Mouse (Mus musculus): ENCODE data around the gene Zfp292. TPM values are rescaled to one million over a fixed set of nuclear protein-coding genes. Genes with fewer than 3 reads are reported as not detected.

Zfp292 gene
- polyA plus RNA-seq, 1 experiment: 1.8 TPM

DNA sequence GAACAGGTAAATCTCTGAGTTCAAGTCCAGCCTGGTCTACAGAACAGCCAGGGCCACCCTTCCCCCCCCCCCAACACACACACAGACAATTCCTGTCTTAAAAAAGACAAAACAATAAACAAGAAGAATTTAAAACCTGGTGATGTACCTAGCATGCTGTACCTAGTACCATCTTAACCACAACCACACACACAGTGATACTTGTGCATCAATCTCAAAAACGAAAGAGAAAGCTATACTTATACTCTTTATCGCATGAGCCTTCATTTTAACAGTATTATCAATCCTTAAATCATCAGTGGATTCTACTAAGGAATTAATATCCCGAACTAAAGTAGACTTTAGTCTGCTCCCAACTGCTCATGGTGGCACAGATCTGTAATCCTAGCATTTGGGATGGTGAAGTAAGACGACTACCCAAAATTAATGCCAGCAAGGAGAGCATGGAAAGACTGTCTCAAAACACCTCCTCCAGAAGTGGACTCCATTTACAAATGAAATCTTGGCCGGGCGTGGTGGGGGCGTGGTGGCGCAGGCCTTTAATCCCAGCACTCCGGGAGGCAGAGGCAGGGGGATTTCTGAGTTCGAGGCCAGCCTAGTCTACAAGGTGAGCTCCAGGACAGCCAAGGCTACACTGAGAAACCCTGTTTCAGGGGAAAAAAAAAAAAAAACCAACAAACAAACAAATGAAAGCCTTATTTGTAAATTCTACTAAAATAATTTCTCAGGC is 1.7 kb downstream of the Zfp292 start:
- Histone ChIP-seq H3ac (ENCODE audit: control insufficient read depth, insufficient read length) (no peak overlapping the region), H3K79me2 (ENCODE audit: control insufficient read depth, insufficient read depth) (peaks cover 71% of the 10 kb centered on the region), H3K36me3 (ENCODE audit: control insufficient read depth, insufficient read depth) (no peaks in the 10 kb centered on the region), H3K4me3 (peak overlapping the region; percentile 44), H3K27me3 (ENCODE audit: control insufficient read depth, insufficient read depth, insufficient read length) (no peaks in the 10 kb centered on the region), H3K4me2 (ENCODE audit: low read depth) (peak overlapping the region; percentile 91)
- TF ChIP-seq MYOG (IDR thresholded peaks at IDR 0.05; ENCODE audit: control insufficient read depth in 1 of 3, insufficient read depth in 1 of 3, insufficient read length in 2 of 3, low read depth in 2 of 3) (no peak), TCF3 (IDR thresholded peaks at IDR 0.05; ENCODE audit: insufficient read length, low read depth) (no peak), USF1 (IDR thresholded peaks at IDR 0.05; ENCODE audit: low read depth) (no peak), REST (IDR thresholded peaks at IDR 0.05; ENCODE audit: insufficient read depth, insufficient read length) (no peak)

DNA sequence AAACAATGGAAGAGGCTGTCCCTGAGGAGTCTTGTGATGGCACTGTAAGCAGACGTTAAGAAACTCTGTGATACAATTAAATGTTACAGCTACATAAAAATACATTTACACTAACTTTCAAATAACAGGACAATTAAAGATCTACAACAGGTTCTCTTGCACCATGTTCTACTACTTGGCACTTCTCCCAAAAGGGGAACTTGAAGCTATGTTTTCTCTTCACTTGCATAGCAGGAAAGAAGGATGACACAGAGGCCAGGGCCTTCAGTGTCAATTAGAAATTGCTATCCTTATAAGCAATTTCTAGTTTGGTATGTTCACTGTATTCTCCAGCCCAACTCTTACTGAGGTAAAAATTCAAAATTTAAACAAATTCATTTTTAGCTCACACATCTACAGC is 8.5 kb downstream of the Zfp292 start:
- Histone ChIP-seq H3K27me3 (ENCODE audit: control insufficient read depth, insufficient read depth, insufficient read length) (no peaks in the 10 kb centered on the region), H3K4me2 (ENCODE audit: low read depth) (no peak overlapping the region), H3K79me2 (ENCODE audit: control insufficient read depth, insufficient read depth) (peaks cover 99% of the 10 kb centered on the region), H3K4me3 (no peak overlapping the region), H3K36me3 (ENCODE audit: control insufficient read depth, insufficient read depth) (no peaks in the 10 kb centered on the region), H3ac (ENCODE audit: control insufficient read depth, insufficient read length) (no peak overlapping the region)
- no peak for TF ChIP-seq MAX (IDR thresholded peaks at IDR 0.05; ENCODE audit: low read depth)
- TF ChIP-seq POLR2AphosphoS2 (IDR thresholded peaks at IDR 0.05; ENCODE audit: insufficient read length, low read depth): no peak
- TF ChIP-seq E2F4 (IDR thresholded peaks at IDR 0.05; ENCODE audit: insufficient read depth): no peak
- no peak for TF ChIP-seq TCF3 (IDR thresholded peaks at IDR 0.05; ENCODE audit: insufficient read length, low read depth)
- TF ChIP-seq TCF12 (IDR thresholded peaks at IDR 0.05; ENCODE audit: insufficient read depth, poor library complexity, severe bottlenecking): no peak
- TF ChIP-seq REST (IDR thresholded peaks at IDR 0.05; ENCODE audit: insufficient read depth, insufficient read length): no peak
- no peak for TF ChIP-seq SRF (IDR thresholded peaks at IDR 0.05; ENCODE audit: control insufficient read depth, insufficient read length, low read depth)
- TF ChIP-seq CEBPB (IDR thresholded peaks at IDR 0.05; ENCODE audit: insufficient read depth, poor library complexity, severe bottlenecking): no peak
- no peak for TF ChIP-seq POLR2A (IDR thresholded peaks at IDR 0.05; ENCODE audit: insufficient read length, low read depth)
- no peak for TF ChIP-seq USF1 (IDR thresholded peaks at IDR 0.05; ENCODE audit: low read depth)
- TF ChIP-seq MYOD1 (IDR thresholded peaks at IDR 0.05; ENCODE audit: control insufficient read depth in 1 of 3, insufficient read length in 2 of 3, low read depth in 2 of 3): no peak
- no peak for TF ChIP-seq MYOG (IDR thresholded peaks at IDR 0.05; ENCODE audit: control insufficient read depth in 1 of 3, insufficient read depth in 1 of 3, insufficient read length in 2 of 3, low read depth in 2 of 3)

DNA sequence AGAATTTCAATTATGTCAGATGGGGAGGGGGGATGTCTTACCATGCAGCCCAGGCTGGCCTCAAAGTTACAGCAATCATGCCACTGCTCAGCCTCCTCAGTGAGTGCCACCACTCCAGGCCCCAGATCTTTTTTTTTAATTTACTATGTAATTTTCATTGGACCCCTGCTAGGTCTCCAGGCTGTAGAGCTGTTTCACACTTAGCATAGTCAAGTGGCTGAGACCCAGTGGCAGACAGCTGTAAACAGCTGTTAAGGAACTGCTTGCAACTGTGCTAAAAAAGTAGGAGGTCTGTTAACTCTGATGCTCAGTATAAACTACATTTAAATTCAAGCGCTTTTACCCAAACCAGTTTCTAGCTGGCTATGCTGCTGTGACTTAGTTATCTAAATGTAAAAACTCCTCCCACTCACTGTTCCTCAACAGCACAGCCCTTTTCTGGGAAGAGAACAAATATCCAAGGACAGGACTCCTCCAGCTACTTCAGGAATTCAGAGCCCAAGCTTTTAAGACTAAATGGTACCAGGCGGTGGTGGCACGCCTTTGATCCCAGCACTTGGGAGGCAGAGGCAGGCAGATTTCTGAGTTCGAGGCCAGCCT is 9.8 kb downstream of the Zfp292 start:
- no peak overlapping the region for H3K4me2 ChIP-seq (ENCODE audit: low read depth)
- no peaks in the 10 kb centered on the region for H3K27me3 ChIP-seq (ENCODE audit: control insufficient read depth, insufficient read depth, insufficient read length)
- H3K4me3 ChIP-seq: no peak overlapping the region
- TF ChIP-seq POLR2A (IDR thresholded peaks at IDR 0.05; ENCODE audit: insufficient read length, low read depth) (no peak), SRF (IDR thresholded peaks at IDR 0.05; ENCODE audit: control insufficient read depth, insufficient read length, low read depth) (no peak), MYOD1 (IDR thresholded peaks at IDR 0.05; ENCODE audit: control insufficient read depth in 1 of 3, insufficient read length in 2 of 3, low read depth in 2 of 3) (no peak), REST (IDR thresholded peaks at IDR 0.05; ENCODE audit: insufficient read depth, insufficient read length) (no peak), MYOG (IDR thresholded peaks at IDR 0.05; ENCODE audit: control insufficient read depth in 1 of 3, insufficient read depth in 1 of 3, insufficient read length in 2 of 3, low read depth in 2 of 3) (no peak), TCF3 (IDR thresholded peaks at IDR 0.05; ENCODE audit: insufficient read length, low read depth) (no peak), MAX (IDR thresholded peaks at IDR 0.05; ENCODE audit: low read depth) (no peak), POLR2AphosphoS2 (IDR thresholded peaks at IDR 0.05; ENCODE audit: insufficient read length, low read depth) (no peak), E2F4 (IDR thresholded peaks at IDR 0.05; ENCODE audit: insufficient read depth) (no peak), CEBPB (IDR thresholded peaks at IDR 0.05; ENCODE audit: insufficient read depth, poor library complexity, severe bottlenecking) (no peak), USF1 (IDR thresholded peaks at IDR 0.05; ENCODE audit: low read depth) (no peak), TCF12 (IDR thresholded peaks at IDR 0.05; ENCODE audit: insufficient read depth, poor library complexity, severe bottlenecking) (no peak)
- no peaks in the 10 kb centered on the region for H3K36me3 ChIP-seq (ENCODE audit: control insufficient read depth, insufficient read depth)
- no peak overlapping the region for H3ac ChIP-seq (ENCODE audit: control insufficient read depth, insufficient read length)
- H3K79me2 ChIP-seq (ENCODE audit: control insufficient read depth, insufficient read depth): peaks cover 99% of the 10 kb centered on the region

DNA sequence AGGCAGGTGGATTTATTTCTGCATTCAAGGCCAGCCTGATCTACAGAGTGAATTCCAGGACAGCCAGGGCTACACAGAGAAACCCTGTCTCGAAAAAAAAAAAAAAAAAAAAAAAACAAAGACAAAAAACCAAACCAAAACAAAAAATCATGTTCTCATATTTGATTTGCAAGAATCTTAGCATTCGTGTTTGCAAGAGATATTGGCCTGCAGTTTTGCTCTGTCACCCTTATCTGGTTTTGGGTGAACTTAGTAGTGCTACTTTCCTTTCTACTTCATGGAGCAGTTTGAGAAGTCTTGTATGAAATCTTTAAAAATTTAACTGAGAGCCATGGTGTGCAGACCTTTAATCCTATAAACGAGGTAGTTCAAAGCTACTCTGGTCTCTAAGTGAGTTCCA is 12.9 kb downstream of the Zfp292 start:
- TF ChIP-seq REST (IDR thresholded peaks at IDR 0.05; ENCODE audit: insufficient read depth, insufficient read length): no peak
- Histone ChIP-seq H3K27me3 (ENCODE audit: control insufficient read depth, insufficient read depth, insufficient read length) (no peaks in the 10 kb centered on the region), H3K36me3 (ENCODE audit: control insufficient read depth, insufficient read depth) (no peaks in the 10 kb centered on the region), H3K4me3 (no peak overlapping the region), H3K4me2 (ENCODE audit: low read depth) (no peak overlapping the region), H3ac (ENCODE audit: control insufficient read depth, insufficient read length) (no peak overlapping the region), H3K79me2 (ENCODE audit: control insufficient read depth, insufficient read depth) (peaks cover 100% of the 10 kb centered on the region)

DNA sequence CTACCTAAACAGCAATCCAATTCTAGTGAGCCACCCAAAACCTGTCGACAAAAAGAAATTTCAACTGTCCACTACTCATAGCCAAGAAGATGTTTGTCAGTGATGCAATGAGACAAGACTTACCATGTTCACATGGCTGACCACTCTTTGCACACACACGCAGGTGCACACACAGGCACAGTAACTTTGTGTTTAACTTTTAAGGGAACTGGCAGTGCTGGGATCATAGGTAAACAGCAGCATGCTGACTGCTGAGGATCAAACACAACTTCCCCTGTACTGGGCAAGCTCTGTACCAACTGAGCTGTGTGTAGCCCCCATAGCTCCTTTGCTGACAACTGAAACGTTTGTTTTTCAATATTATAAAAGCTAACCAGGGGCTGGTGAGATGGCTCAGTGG is 21.3 kb downstream of the Zfp292 start:
- Histone ChIP-seq H3K27me3 (ENCODE audit: control insufficient read depth, insufficient read depth, insufficient read length) (no peaks in the 10 kb centered on the region), H3K4me3 (no peak overlapping the region), H3K36me3 (ENCODE audit: control insufficient read depth, insufficient read depth) (no peaks in the 10 kb centered on the region), H3ac (ENCODE audit: control insufficient read depth, insufficient read length) (no peak overlapping the region), H3K4me2 (ENCODE audit: low read depth) (no peak overlapping the region), H3K79me2 (ENCODE audit: control insufficient read depth, insufficient read depth) (peaks cover 96% of the 10 kb centered on the region)
- no peak for TF ChIP-seq MYOD1 (IDR thresholded peaks at IDR 0.05; ENCODE audit: control insufficient read depth in 1 of 3, insufficient read length in 2 of 3, low read depth in 2 of 3)
- TF ChIP-seq POLR2AphosphoS2 (IDR thresholded peaks at IDR 0.05; ENCODE audit: insufficient read length, low read depth): no peak
- TF ChIP-seq MAX (IDR thresholded peaks at IDR 0.05; ENCODE audit: low read depth): no peak
- no peak for TF ChIP-seq TCF12 (IDR thresholded peaks at IDR 0.05; ENCODE audit: insufficient read depth, poor library complexity, severe bottlenecking)
- TF ChIP-seq TCF3 (IDR thresholded peaks at IDR 0.05; ENCODE audit: insufficient read length, low read depth): no peak
- TF ChIP-seq SRF (IDR thresholded peaks at IDR 0.05; ENCODE audit: control insufficient read depth, insufficient read length, low read depth): no peak
- no peak for TF ChIP-seq REST (IDR thresholded peaks at IDR 0.05; ENCODE audit: insufficient read depth, insufficient read length)
- no peak for TF ChIP-seq CEBPB (IDR thresholded peaks at IDR 0.05; ENCODE audit: insufficient read depth, poor library complexity, severe bottlenecking)
- TF ChIP-seq USF1 (IDR thresholded peaks at IDR 0.05; ENCODE audit: low read depth): no peak
- TF ChIP-seq E2F4 (IDR thresholded peaks at IDR 0.05; ENCODE audit: insufficient read depth): no peak
- no peak for TF ChIP-seq MYOG (IDR thresholded peaks at IDR 0.05; ENCODE audit: control insufficient read depth in 1 of 3, insufficient read depth in 1 of 3, insufficient read length in 2 of 3, low read depth in 2 of 3)
- no peak for TF ChIP-seq POLR2A (IDR thresholded peaks at IDR 0.05; ENCODE audit: insufficient read length, low read depth)
